Mouse (Mus musculus) liver, embryonic 14.5 days (tissue): ENCODE results near the gene Lrrc4c.

Source experiments
- CTCF ChIP-seq: IDR thresholded peaks from 2 replicates; pipeline ENCODE4 v1.5.1; 2016; ENCODE audit warnings: antibody characterized with exemption, low read depth, control low read depth
- EP300 ChIP-seq: IDR thresholded peaks from 2 replicates; pipeline ENCODE4 v1.6.1; 2016; ENCODE audit warnings: antibody characterized with exemption, low read depth

GRCm38 (mm10) chr2:97604688-97605215, 1286.8 kb downstream of the Lrrc4c start:
- TF ChIP-seq EP300 (no peak), CTCF (no peak)
